Mouse (Mus musculus) stomach, postnatal 0 days (tissue): ENCODE results near the gene Arhgap10.

Experiments used
- CTCF ChIP-seq: IDR thresholded peaks from 2 replicates; pipeline ENCODE4 v1.5.1; 2016; ENCODE audit warnings: antibody characterized with exemption, low read depth, mild to moderate bottlenecking, moderate library complexity
- EP300 ChIP-seq: optimal IDR thresholded peaks from 2 replicates; pipeline ENCODE3; 2016; ENCODE audit warnings: antibody characterized with exemption

DNA sequence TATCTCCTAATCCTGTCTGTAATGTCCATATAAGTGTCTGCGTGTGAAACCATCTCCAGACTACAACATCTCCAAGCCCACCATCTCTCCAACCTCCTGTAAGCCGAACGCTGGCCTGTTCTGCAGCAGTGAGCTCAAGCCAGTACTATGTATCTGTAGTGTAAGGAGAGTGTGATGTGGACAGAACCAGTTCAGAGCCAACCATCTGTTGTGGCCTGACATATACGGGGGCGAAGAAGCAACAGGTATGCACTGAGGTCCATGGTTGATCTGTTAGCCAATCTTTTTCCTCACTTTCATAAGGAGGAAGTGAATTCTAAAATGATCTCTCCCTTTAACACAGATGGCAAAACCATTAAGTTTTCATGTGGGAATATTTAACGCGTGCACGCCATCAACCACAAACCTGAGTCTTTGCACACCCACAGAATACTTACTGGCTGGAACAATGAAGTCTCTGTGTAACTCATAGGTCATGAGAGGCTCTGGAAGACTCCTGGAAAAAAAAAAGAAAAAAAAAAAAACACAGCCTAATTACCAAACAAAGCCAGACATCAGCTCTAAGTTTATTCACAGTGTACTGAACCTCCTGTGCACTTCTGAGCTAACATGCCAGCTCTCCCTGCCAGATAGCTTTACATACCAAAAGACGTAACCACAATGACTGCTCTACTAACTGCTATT is 166.4 kb downstream of the Arhgap10 start:
- TF ChIP-seq CTCF (no peak), EP300 (no peak)
